Mouse (Mus musculus) heart, postnatal 0 days (tissue): ENCODE results near the gene Plcb1.

Experiments used
- CTCF ChIP-seq: IDR thresholded peaks from 2 replicates; pipeline ENCODE4 v1.5.1; 2016; ENCODE audit warnings: antibody characterized with exemption, control low read depth, low read depth
- EP300 ChIP-seq: IDR thresholded peaks from 2 replicates; pipeline ENCODE4 v1.6.1; 2016; ENCODE audit warnings: antibody characterized with exemption, low read depth

- peak; percentile 57 for TF ChIP-seq CTCF
- TF ChIP-seq EP300, result no peak
Measured at GRCm38 (mm10) chr2:135356311-135356710, 570.4 kb downstream of the Plcb1 start.
